Mouse (Mus musculus) liver, adult 2 months (tissue): ENCODE data around the gene Rnf111. TPM values are rescaled to one million over a fixed set of nuclear protein-coding genes. Genes with fewer than 3 reads are reported as not detected.

Source experiments
- DNase-seq: peaks from one replicate; pipeline ENCODE4 v3.0.0-alpha.2; 2011; ENCODE audit warnings: low read depth, low spot score; ENCODE audit errors: extremely low read depth
- H3K27ac ChIP-seq: fragments of 200-500 bp; replicated peaks from 2 replicates; pipeline ENCODE4 v1.5.1; 2012; ENCODE audit warnings: low read depth, mild to moderate bottlenecking, control low read depth, inconsistent platforms, low read length; ENCODE audit not compliant: insufficient read depth
- H3K27me3 ChIP-seq: fragments of 200-500 bp; 2 replicates; pipeline ENCODE4 v1.6.1; 2012; ENCODE audit warnings: mild to moderate bottlenecking, moderate library complexity, low read length, inconsistent platforms; ENCODE audit not compliant: control insufficient read depth, insufficient read depth
- H3K36me3 ChIP-seq: fragments of 200-500 bp; 2 replicates; pipeline ENCODE4 v1.6.1; 2012; ENCODE audit warnings: low read length, inconsistent platforms; ENCODE audit not compliant: control insufficient read depth, insufficient read depth
- H3K4me1 ChIP-seq: fragments of 200-500 bp; 2 replicates; pipeline ENCODE4 v1.6.1; 2011; ENCODE audit warnings: low read length; ENCODE audit not compliant: control insufficient read depth, insufficient read depth
- H3K4me3 ChIP-seq: fragments of 200-500 bp; 2 replicates; pipeline ENCODE4 v1.5.1; 2011; ENCODE audit warnings: low read depth, mild to moderate bottlenecking, control low read depth, low read length, moderate library complexity; ENCODE audit not compliant: insufficient read depth
- H3K79me2 ChIP-seq: fragments of 200-500 bp; 2 replicates; pipeline ENCODE4 v1.6.1; 2012; ENCODE audit warnings: inconsistent platforms, mild to moderate bottlenecking, low read length, moderate library complexity; ENCODE audit not compliant: control insufficient read depth, insufficient read depth
- H3K9ac ChIP-seq: fragments of 200-500 bp; 2 replicates; pipeline ENCODE4 v1.6.1; 2012; ENCODE audit warnings: low read depth, mild to moderate bottlenecking, control low read depth, inconsistent platforms, low read length
- CTCF ChIP-seq: fragments of 200-500 bp; IDR thresholded peaks from 2 replicates; pipeline ENCODE4 v1.5.1; 2011; ENCODE audit warnings: low read depth, low read length, control low read depth
- POLR2A ChIP-seq: fragments of 200-500 bp; IDR thresholded peaks from 2 replicates; pipeline ENCODE4 v1.6.1; 2011; ENCODE audit warnings: low read length, control low read depth; ENCODE audit not compliant: insufficient read depth; ENCODE audit errors: extremely low read depth
- WGBS: fragments of 180-500 bp; shearing (Covaris S2); methylation state at CpG from one replicate; pipeline ENCODE4 v1.1.7; 2018; 5-methylcytosine and 5-hydroxymethylcytosine counted together
- polyA plus RNA-seq: library from polyadenylated mRNA; depleted of rRNA; stranded (reverse); fragments of >200 nt; gene quantifications from 2 replicates; pipeline ENCODE4 v1.2.3, GENCODE M21; 2012
- total RNA-seq: library from RNA; depleted of rRNA; stranded (reverse); fragments of >200 nt; gene quantifications from 2 replicates; pipeline ENCODE4 v1.2.3, GENCODE M21; 2014

Rnf111 gene
- total and polyA plus RNA-seq, 2 experiments = 18.4 to 23.5 TPM

DNA sequence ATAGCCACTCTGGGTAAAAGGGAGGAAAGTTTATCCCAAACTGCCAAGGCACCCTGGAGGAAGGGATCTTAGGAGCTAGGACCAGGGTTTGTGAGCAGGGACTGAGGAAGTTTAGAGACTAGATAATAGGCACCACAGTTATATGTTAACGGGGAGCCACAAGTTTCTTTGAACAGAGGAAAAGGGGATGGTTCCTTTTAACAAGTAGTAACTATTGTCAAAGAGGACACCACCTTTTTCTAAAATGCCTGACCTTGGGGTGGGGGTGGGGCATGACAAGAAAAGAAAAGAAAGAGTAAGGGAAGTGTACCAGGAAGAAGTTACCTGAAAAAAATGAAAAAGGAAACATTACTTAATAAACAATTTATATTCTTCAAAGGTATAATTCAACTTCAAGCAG is 12.3 kb downstream of the Rnf111 start:
- peaks cover 18% of the 10 kb centered on the region for H3K36me3 ChIP-seq
- TF ChIP-seq POLR2A (no peak), CTCF (no peak)
- 88% methylated on average over 1 of the region's 1 CpGs for WGBS
- peaks cover 22% of the 10 kb centered on the region; the same call in 1 of the 2 replicates for H3K79me2 ChIP-seq
- H3K4me3 ChIP-seq = no peak overlapping the region
- no peak overlapping the region for H3K27ac ChIP-seq
- no peak for DNase-seq
- H3K27me3 ChIP-seq = no peaks in the 10 kb centered on the region
- peaks cover 3% of the 10 kb centered on the region for H3K4me1 ChIP-seq
- no peak overlapping the region for H3K9ac ChIP-seq

DNA sequence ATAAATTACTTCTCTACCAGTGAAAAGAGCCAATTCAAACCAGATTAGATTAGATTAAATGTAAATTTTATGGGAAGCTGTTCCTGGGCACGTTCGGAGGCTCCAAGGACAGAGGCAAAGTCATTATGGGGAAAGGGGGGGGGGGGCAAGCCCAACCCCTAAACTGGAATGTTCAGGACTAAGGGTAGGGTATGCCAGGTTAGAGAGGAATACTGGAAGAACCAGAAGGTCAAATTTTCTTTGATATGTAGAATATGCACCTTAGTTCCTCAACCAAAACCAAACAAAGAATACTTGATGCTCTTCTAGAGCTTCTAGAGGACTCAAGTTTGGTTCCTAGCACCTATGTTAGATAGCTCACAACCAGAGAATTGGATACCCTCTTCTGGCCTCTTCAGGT is 16.1 kb downstream of the Rnf111 start:
- TF ChIP-seq POLR2A = no peak
- TF ChIP-seq CTCF = no peak
- Histone ChIP-seq H3K4me3 (no peak overlapping the region), H3K4me1 (no peaks in the 10 kb centered on the region; the same call in 1 of the 2 replicates), H3K27ac (no peak overlapping the region), H3K27me3 (no peaks in the 10 kb centered on the region), H3K9ac (no peak overlapping the region), H3K79me2 (peaks cover 25% of the 10 kb centered on the region; the same call in 1 of the 2 replicates), H3K36me3 (peaks cover 16% of the 10 kb centered on the region)
- 81% methylated on average over 2 of the region's 2 CpGs for WGBS
- DNase-seq = no peak

DNA sequence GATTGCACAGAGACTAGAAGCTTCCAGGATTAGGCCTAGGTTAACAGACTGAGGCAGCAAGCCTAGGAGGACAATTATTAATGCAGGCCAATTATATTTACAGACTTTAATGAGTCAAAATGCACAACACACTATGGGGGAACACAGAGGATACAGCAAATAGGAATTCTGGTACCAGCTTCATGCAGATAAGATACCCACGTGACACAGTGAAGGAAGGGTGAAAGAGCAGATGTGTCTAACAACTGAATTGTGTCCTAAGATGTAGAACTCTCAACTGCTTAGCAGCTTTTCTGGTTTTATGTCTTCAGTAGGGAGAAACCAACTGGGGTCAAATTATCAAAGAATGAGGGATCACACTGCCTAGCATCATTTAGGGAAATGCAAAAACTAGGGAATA is 17.7 kb downstream of the Rnf111 start:
- Histone ChIP-seq H3K4me3 (no peak overlapping the region), H3K27me3 (no peaks in the 10 kb centered on the region), H3K27ac (no peak overlapping the region), H3K79me2 (peaks cover 23% of the 10 kb centered on the region; the same call in 1 of the 2 replicates), H3K36me3 (peaks cover 12% of the 10 kb centered on the region), H3K4me1 (no peaks in the 10 kb centered on the region; the same call in 1 of the 2 replicates), H3K9ac (no peak overlapping the region)
- no peak for DNase-seq
- TF ChIP-seq CTCF (no peak), POLR2A (no peak)
- 62% methylated on average over 1 of the region's 1 CpGs for WGBS

DNA sequence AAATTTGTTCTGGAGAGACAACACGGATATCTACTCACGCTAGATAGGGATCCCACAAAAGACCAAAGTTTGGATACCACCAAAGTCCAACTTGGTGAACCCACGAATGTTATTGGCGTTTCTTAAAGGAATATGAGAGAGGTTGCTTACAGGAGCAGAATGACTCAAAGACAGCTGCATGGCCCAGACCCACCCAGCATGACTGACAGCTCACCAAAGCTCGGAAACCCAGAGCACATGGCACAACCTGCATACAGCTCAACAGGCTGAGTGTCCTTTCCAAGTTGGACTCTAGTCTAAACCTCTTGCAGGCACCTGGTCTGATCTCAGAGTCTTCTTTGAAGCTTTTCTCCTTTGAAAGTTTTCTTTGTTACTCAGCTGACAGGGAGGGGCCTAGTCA is 20.0 kb downstream of the Rnf111 start:
- H3K9ac ChIP-seq = no peak overlapping the region
- no peak overlapping the region for H3K27ac ChIP-seq
- no peaks in the 10 kb centered on the region; the same call in 1 of the 2 replicates for H3K4me1 ChIP-seq
- DNase-seq = no peak
- no peaks in the 10 kb centered on the region for H3K27me3 ChIP-seq
- 86% methylated on average over 5 of the region's 5 CpGs for WGBS
- H3K4me3 ChIP-seq = no peak overlapping the region
- H3K79me2 ChIP-seq = peaks cover 24% of the 10 kb centered on the region; the same call in 1 of the 2 replicates
- peaks cover 9% of the 10 kb centered on the region for H3K36me3 ChIP-seq
- no peak for TF ChIP-seq POLR2A
- TF ChIP-seq CTCF = no peak

DNA sequence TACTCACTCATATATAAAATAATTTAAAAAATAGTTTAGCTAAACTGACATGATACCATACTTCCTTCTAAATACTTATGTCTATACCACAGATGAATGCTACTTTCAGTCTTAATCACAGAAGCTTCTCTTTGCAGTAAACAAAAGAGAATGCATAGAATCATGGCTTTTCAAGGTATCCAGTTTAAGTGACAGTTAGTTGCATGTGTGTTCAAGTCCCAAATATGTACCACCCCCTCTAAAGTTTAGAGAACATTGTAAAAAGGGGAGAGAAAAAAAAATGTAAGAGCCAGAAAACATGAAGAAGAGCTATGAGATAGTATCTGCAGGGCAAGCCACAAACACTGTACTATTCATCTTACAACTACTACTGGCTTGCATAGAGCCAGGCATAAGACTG is 21.7 kb downstream of the Rnf111 start:
- Histone ChIP-seq H3K4me3 (no peak overlapping the region), H3K9ac (no peak overlapping the region), H3K27ac (no peak overlapping the region), H3K4me1 (no peaks in the 10 kb centered on the region; the same call in 1 of the 2 replicates), H3K27me3 (no peaks in the 10 kb centered on the region), H3K36me3 (peaks cover 12% of the 10 kb centered on the region), H3K79me2 (peaks cover 23% of the 10 kb centered on the region; the same call in 1 of the 2 replicates)
- TF ChIP-seq POLR2A = no peak
- TF ChIP-seq CTCF = no peak
- no peak for DNase-seq

DNA sequence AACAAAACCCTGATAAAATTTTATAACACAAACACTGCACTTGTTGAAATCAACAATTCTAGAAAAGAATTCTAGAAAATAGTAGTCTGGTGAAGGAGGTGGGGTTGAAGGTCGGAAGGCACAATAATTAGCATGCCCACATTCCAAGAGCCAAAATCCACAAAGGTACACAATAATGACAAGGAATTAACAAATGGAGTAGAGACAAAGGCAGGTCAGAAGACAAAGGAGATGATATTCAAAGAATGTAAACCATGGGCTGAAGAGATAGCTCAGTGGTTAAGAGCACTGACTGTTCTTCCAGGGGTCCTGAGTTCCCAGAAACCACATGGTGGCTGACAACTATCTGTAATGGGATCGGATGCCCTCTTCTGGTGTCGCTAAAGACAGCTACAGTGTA is 26.3 kb downstream of the Rnf111 start:
- no peak for DNase-seq
- Histone ChIP-seq H3K27me3 (no peaks in the 10 kb centered on the region), H3K4me1 (no peaks in the 10 kb centered on the region), H3K9ac (no peak overlapping the region), H3K36me3 (peaks cover 26% of the 10 kb centered on the region), H3K79me2 (peaks cover 14% of the 10 kb centered on the region; the same call in 1 of the 2 replicates), H3K4me3 (no peak overlapping the region), H3K27ac (no peak overlapping the region)
- no peak for TF ChIP-seq CTCF
- no peak for TF ChIP-seq POLR2A
- 89% methylated on average over 3 of the region's 3 CpGs for WGBS
